Mouse (Mus musculus) cerebellum, postnatal 25 days (tissue): ENCODE measurements around the gene Gm10840.
"Not testable (repeated sequence)": the region's sequence is repeated elsewhere in the genome, so short reads cannot be mapped to it uniquely, and the experiment has no call there.

Experiments used
- DNase-seq, 2 experiments: peaks; one replicate each; pipeline ENCODE4 v3.0.0; 2021; ENCODE audit warnings: mixed read lengths in 2 of 2

Gene Gm10840

GRCm38 (mm10) chr11:106160841-106161721, at the start of gene Gm10840, which contains the start of gene Limd2:
Gm10840 (plus strand) TSS chr11:106160850.
Limd2 (minus strand) TSS chr11:106160860.
- peak; percentile 75 to 82 for DNase-seq

GRCm38 (mm10) chr11:106111688-106112087, 49.0 kb upstream of the Gm10840 start:
- DNase-seq = no peak

GRCm38 (mm10) chr11:106122221-106122620, 38.4 kb upstream of the Gm10840 start:
- no peak for DNase-seq

- DNase-seq = no peak
Observed at GRCm38 (mm10) chr11:106122736-106123135, 37.9 kb upstream of the Gm10840 start.

- no peak for DNase-seq
Observed at GRCm38 (mm10) chr11:106124784-106125183, 35.9 kb upstream of the Gm10840 start.

- DNase-seq = no peak
Observed at GRCm38 (mm10) chr11:106125827-106126226, 34.8 kb upstream of the Gm10840 start.

- not testable (repeated sequence) for DNase-seq
Observed at GRCm38 (mm10) chr11:106126727-106127373, 33.8 kb upstream of the Gm10840 start.

- no peak for DNase-seq
Observed at GRCm38 (mm10) chr11:106129477-106129876, 31.2 kb upstream of the Gm10840 start.

GRCm38 (mm10) chr11:106132516-106132915, 28.1 kb upstream of the Gm10840 start:
- no peak for DNase-seq

GRCm38 (mm10) chr11:106134580-106135528, 25.8 kb upstream of the Gm10840 start:
- DNase-seq = peak; percentile 56 to 75

GRCm38 (mm10) chr11:106151219-106151618, 9.4 kb upstream of the Gm10840 start:
- no peak for DNase-seq

- DNase-seq = peak; percentile 38 to 54
Observed at GRCm38 (mm10) chr11:106152132-106152531, 8.5 kb upstream of the Gm10840 start.

- DNase-seq = peak in 1 of 2 experiments; percentile 39
Observed at GRCm38 (mm10) chr11:106154091-106154490, 6.6 kb upstream of the Gm10840 start.

- DNase-seq = no peak
Observed at GRCm38 (mm10) chr11:106154770-106155169, 5.9 kb upstream of the Gm10840 start.

GRCm38 (mm10) chr11:106155761-106156160, 4.9 kb upstream of the Gm10840 start:
- DNase-seq = no peak

- DNase-seq = no peak
Observed at GRCm38 (mm10) chr11:106156257-106156656, 4.4 kb upstream of the Gm10840 start.

- no peak for DNase-seq
Observed at GRCm38 (mm10) chr11:106157154-106157553, 3.5 kb upstream of the Gm10840 start.

GRCm38 (mm10) chr11:106158081-106158929, 2.3 kb upstream of the Gm10840 start:
- DNase-seq = peak; percentile 63 to 71

GRCm38 (mm10) chr11:106158930-106159215, 1.8 kb upstream of the Gm10840 start:
- DNase-seq = peak in 1 of 2 experiments; percentile 55

- DNase-seq = peak; percentile 64 to 67
Observed at GRCm38 (mm10) chr11:106159216-106159920, 1.3 kb upstream of the Gm10840 start.
